Mouse (Mus musculus): ENCODE data around the gene Mast2. TPM values are rescaled to one million over a fixed set of nuclear protein-coding genes. Genes with fewer than 3 reads are reported as not detected.

Mast2 gene
- polyA plus RNA-seq, 1 experiment from 2014 or later: 34.5 TPM

DNA sequence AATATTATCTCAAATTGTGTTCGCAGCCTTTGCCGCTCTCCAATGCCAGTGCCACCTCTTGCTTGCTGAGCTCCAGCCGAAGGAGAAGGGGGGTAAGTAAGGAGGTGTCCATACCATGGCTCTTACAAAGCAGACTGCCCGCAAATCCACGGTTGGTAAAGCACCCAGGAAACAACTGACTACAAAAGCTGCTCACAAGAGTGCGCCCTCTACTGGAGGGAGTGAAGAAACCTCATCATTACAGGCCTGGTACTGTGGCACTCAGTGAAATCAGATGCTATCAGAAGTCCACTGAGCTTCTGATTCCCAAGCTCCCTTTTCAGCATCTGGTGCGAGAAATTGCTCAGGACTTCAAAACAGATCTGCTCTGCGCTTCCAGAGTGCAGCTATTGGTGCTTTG lies 15.3 kb downstream of the Mast2 start:
- Histone ChIP-seq H3K9me3 (ENCODE audit: control insufficient read depth, low read length) (no peaks in the 10 kb centered on the region), H3K4me2 (ENCODE audit: low read length) (peak overlapping the region; percentile 38; the same call in 1 of the 2 replicates), H3K4me3 (ENCODE audit: control insufficient read depth in 1 of 2, insufficient read depth in 1 of 2, low read depth in 1 of 2, low read length in 2 of 2) (no peak overlapping the region), H3K36me3 (ENCODE audit: control insufficient read depth, insufficient read depth, low read length) (no peaks in the 10 kb centered on the region), H3K27me3 (ENCODE audit: control insufficient read depth, insufficient read depth, low read length) (no peaks in the 10 kb centered on the region), H3K27ac (replicated peaks in 1 of 2; ENCODE audit: control insufficient read depth in 1 of 2, insufficient read depth in 1 of 2, low read depth in 2 of 2, low read length in 2 of 2) (no peak overlapping the region), H3K9ac (ENCODE audit: low read length) (no peak overlapping the region), H3K4me1 (ENCODE audit: control insufficient read depth in 2 of 2, insufficient read depth in 2 of 2, low read length in 2 of 2) (peaks cover 3% of the 10 kb centered on the region in 2 experiments; a peak in 1 of 4 replicates)
- ATAC-seq (ENCODE audit: insufficient number of reproducible peaks, insufficient read depth, low FRiP score, low read depth): no peak
- 39% methylated on average over 8 of the region's 8 CpGs for WGBS

DNA sequence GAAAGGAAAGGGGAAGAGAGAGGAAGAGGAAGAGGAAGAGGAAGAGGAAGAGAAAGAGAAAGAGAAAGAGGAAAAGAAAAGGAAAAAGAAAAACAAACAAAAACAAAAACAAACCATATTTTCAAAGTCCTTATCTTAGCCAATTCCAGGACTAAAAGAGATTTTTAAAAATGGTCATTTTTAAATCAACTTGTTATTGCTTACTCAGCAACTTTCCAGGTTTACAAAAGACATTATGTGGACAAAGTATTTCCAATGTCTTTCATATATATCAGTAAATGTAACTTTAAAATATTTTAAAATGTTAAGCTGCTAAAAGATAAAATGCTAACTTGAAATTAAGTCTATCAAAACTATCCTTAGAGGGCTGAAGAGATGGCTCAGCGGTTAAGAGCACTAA lies 24.6 kb downstream of the Mast2 start:
- peaks cover 2% of the 10 kb centered on the region; the same call in 1 of the 2 replicates for H3K36me3 ChIP-seq (ENCODE audit: control insufficient read depth, insufficient read depth, low read length)
- H3K27ac ChIP-seq (replicated peaks in 1 of 2; ENCODE audit: control insufficient read depth in 1 of 2, insufficient read depth in 1 of 2, low read depth in 2 of 2, low read length in 2 of 2): no peak overlapping the region
- ATAC-seq (ENCODE audit: insufficient number of reproducible peaks, insufficient read depth, low FRiP score, low read depth): no peak

DNA sequence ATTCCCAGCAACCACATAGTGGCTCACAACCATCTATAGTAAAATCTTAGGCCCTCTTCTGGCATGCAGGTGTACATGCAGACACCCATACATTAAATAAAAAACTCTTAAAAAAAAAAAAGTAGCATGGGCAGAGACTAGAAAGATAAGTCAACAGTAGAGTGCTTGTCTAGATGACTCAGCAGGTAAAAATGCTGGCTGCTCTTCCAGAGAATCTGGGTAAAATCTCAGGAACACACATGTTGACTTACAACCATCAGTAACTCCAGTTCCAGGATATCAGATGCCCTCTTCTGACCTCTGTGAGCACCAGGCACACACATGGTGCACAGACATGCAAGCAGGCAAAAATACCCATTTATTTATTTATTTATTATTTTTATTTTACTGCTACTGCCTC lies 25.4 kb downstream of the Mast2 start:
- Histone ChIP-seq H3K9me3 (ENCODE audit: control insufficient read depth, low read length) (no peaks in the 10 kb centered on the region), H3K36me3 (ENCODE audit: control insufficient read depth, insufficient read depth, low read length) (peaks cover 10% of the 10 kb centered on the region; the same call in 1 of the 2 replicates), H3K4me2 (ENCODE audit: low read length) (no peak overlapping the region), H3K9ac (ENCODE audit: low read length) (no peak overlapping the region), H3K27ac (replicated peaks in 1 of 2; ENCODE audit: control insufficient read depth in 1 of 2, insufficient read depth in 1 of 2, low read depth in 2 of 2, low read length in 2 of 2) (no peak overlapping the region), H3K4me1 (ENCODE audit: control insufficient read depth in 2 of 2, insufficient read depth in 2 of 2, low read length in 2 of 2) (no peaks in the 10 kb centered on the region), H3K4me3 (ENCODE audit: control insufficient read depth in 1 of 2, insufficient read depth in 1 of 2, low read depth in 1 of 2, low read length in 2 of 2) (no peak overlapping the region), H3K27me3 (ENCODE audit: control insufficient read depth, insufficient read depth, low read length) (no peaks in the 10 kb centered on the region)
- no peak for ATAC-seq (ENCODE audit: insufficient number of reproducible peaks, insufficient read depth, low FRiP score, low read depth)

More for the DNA sequence above, 24.6 kb downstream of the Mast2 start:
- no peaks in the 10 kb centered on the region for H3K9me3 ChIP-seq (ENCODE audit: control insufficient read depth, low read length)
- no peak overlapping the region for H3K4me2 ChIP-seq (ENCODE audit: low read length)
- H3K4me3 ChIP-seq (ENCODE audit: control insufficient read depth in 1 of 2, insufficient read depth in 1 of 2, low read depth in 1 of 2, low read length in 2 of 2): no peak overlapping the region
- WGBS: 93% methylated on average over 1 of the region's 1 CpGs
- no peak overlapping the region for H3K9ac ChIP-seq (ENCODE audit: low read length)
- H3K4me1 ChIP-seq (ENCODE audit: control insufficient read depth in 2 of 2, insufficient read depth in 2 of 2, low read length in 2 of 2): no peaks in the 10 kb centered on the region
- no peaks in the 10 kb centered on the region for H3K27me3 ChIP-seq (ENCODE audit: control insufficient read depth, insufficient read depth, low read length)

DNA sequence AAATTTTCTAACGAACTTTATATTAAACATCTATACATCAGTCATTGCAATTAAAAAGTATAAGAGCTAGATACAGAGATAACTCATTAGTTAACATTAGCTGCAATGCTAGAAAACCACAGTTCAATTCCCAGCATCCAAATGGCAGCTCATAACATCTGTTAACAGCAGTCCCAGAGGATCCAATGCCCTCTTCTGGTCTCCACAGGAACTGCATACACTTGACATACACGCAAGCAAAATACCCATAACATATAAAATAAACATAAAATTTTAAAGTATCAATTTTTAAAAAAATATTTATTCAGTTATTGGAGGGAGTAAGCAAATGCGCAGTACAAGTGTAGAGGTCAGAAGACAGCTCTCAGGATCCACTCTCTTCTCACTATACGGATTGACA lies 28.4 kb downstream of the Mast2 start:
- no peak overlapping the region for H3K27ac ChIP-seq (replicated peaks in 1 of 2; ENCODE audit: control insufficient read depth in 1 of 2, insufficient read depth in 1 of 2, low read depth in 2 of 2, low read length in 2 of 2)
- no peaks in the 10 kb centered on the region for H3K4me1 ChIP-seq (ENCODE audit: control insufficient read depth in 2 of 2, insufficient read depth in 2 of 2, low read length in 2 of 2)
- no peaks in the 10 kb centered on the region for H3K27me3 ChIP-seq (ENCODE audit: control insufficient read depth, insufficient read depth, low read length)
- H3K9me3 ChIP-seq (ENCODE audit: control insufficient read depth, low read length): no peaks in the 10 kb centered on the region
- WGBS: 95% methylated on average over 4 of the region's 4 CpGs
- H3K9ac ChIP-seq (ENCODE audit: low read length): no peak overlapping the region
- H3K36me3 ChIP-seq (ENCODE audit: control insufficient read depth, insufficient read depth, low read length): peaks cover 17% of the 10 kb centered on the region; the same call in 1 of the 2 replicates
- H3K4me2 ChIP-seq (ENCODE audit: low read length): no peak overlapping the region
- no peak for ATAC-seq (ENCODE audit: insufficient number of reproducible peaks, insufficient read depth, low FRiP score, low read depth)
- no peak overlapping the region for H3K4me3 ChIP-seq (ENCODE audit: control insufficient read depth in 1 of 2, insufficient read depth in 1 of 2, low read depth in 1 of 2, low read length in 2 of 2)

DNA sequence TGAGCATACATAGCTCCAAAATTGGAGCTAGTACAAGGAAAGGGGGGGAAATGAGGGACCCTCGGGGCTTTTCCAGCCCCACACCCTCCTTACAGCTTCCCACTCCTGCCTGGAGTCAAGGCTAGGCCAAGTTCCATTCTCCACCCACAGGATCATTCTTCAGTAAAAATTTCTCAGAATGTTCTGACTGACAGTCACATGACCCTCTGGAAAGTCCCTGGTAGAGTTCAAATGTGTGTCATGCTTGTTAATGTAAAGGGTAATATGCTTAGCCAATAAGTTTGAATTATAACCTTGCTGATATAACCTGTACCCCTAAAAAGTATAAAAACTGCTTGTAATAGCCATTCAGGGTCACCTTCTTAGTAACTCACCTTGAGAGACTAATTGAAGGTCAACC lies 41.8 kb downstream of the Mast2 start:
- Histone ChIP-seq H3K27me3 (ENCODE audit: control insufficient read depth, insufficient read depth, low read length) (no peaks in the 10 kb centered on the region), H3K4me1 (ENCODE audit: control insufficient read depth in 2 of 2, insufficient read depth in 2 of 2, low read length in 2 of 2) (peaks cover 2 to 6% of the 10 kb centered on the region in 2 experiments; a peak in 3 of 4 replicates), H3K27ac (replicated peaks in 1 of 2; ENCODE audit: control insufficient read depth in 1 of 2, insufficient read depth in 1 of 2, low read depth in 2 of 2, low read length in 2 of 2) (no peak overlapping the region), H3K36me3 (ENCODE audit: control insufficient read depth, insufficient read depth, low read length) (peaks cover 8% of the 10 kb centered on the region; the same call in 1 of the 2 replicates), H3K4me2 (ENCODE audit: low read length) (no peak overlapping the region), H3K9me3 (ENCODE audit: control insufficient read depth, low read length) (no peaks in the 10 kb centered on the region), H3K4me3 (ENCODE audit: control insufficient read depth in 1 of 2, insufficient read depth in 1 of 2, low read depth in 1 of 2, low read length in 2 of 2) (no peak overlapping the region), H3K9ac (ENCODE audit: low read length) (no peak overlapping the region)
- 80% methylated on average over 1 of the region's 1 CpGs for WGBS
- ATAC-seq (ENCODE audit: insufficient number of reproducible peaks, insufficient read depth, low FRiP score, low read depth): no peak

DNA sequence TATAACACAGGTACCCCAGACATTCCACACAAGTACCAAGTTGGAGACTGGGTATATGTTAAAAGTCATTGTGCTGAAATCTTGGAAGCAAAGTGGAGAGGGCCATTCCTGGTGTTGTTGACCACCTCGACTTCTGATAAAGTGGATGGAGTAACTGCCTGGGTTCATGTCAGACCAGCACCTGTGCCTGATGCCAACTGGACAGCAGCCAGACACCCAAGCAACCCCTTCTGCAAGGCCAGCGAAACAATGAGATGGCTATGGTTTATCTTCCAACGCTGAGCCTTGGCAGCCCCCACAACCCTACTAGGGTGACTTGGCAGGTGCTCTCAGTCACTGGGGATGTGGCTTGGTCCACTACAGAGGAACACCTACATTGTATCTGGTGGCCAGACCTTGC lies 42.8 kb downstream of the Mast2 start:
- no peak overlapping the region for H3K27ac ChIP-seq (replicated peaks in 1 of 2; ENCODE audit: control insufficient read depth in 1 of 2, insufficient read depth in 1 of 2, low read depth in 2 of 2, low read length in 2 of 2)
- H3K9ac ChIP-seq (ENCODE audit: low read length): no peak overlapping the region
- no peaks in the 10 kb centered on the region for H3K9me3 ChIP-seq (ENCODE audit: control insufficient read depth, low read length)
- H3K36me3 ChIP-seq (ENCODE audit: control insufficient read depth, insufficient read depth, low read length): peaks cover 8% of the 10 kb centered on the region; the same call in 1 of the 2 replicates
- H3K27me3 ChIP-seq (ENCODE audit: control insufficient read depth, insufficient read depth, low read length): no peaks in the 10 kb centered on the region
- ATAC-seq (ENCODE audit: insufficient number of reproducible peaks, insufficient read depth, low FRiP score, low read depth): no peak
- H3K4me3 ChIP-seq (ENCODE audit: control insufficient read depth in 1 of 2, insufficient read depth in 1 of 2, low read depth in 1 of 2, low read length in 2 of 2): no peak overlapping the region
- H3K4me1 ChIP-seq (ENCODE audit: control insufficient read depth in 2 of 2, insufficient read depth in 2 of 2, low read length in 2 of 2): peaks cover 2 to 6% of the 10 kb centered on the region in 2 experiments; a peak in 3 of 4 replicates
- H3K4me2 ChIP-seq (ENCODE audit: low read length): no peak overlapping the region
- 45% methylated on average over 3 of the region's 3 CpGs for WGBS

DNA sequence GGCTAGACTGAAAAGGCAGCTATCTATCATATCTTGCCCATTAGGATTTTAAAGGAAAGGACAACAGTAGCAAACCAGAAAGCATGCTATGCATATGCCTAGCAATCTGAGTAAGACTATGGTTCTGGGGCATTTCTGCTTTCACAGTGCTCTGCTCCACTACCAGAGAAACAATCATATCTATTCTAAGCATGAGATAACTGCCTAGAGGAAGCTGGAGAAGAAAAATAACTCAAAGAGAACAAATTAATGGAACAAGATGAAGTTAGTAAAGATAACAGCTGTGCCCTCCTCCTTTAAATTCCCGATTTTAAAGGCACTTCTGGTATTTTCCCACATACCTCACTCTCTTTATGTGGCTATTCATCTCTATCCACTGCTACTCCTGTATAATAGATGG lies 51.0 kb downstream of the Mast2 start:
- H3K4me3 ChIP-seq (ENCODE audit: control insufficient read depth in 1 of 2, insufficient read depth in 1 of 2, low read depth in 1 of 2, low read length in 2 of 2): no peak overlapping the region
- no peaks in the 10 kb centered on the region for H3K27me3 ChIP-seq (ENCODE audit: control insufficient read depth, insufficient read depth, low read length)
- peaks cover 0 to 17% of the 10 kb centered on the region in 2 experiments; a peak in 2 of 4 replicates for H3K4me1 ChIP-seq (ENCODE audit: control insufficient read depth in 2 of 2, insufficient read depth in 2 of 2, low read length in 2 of 2)
- H3K27ac ChIP-seq (replicated peaks in 1 of 2; ENCODE audit: control insufficient read depth in 1 of 2, insufficient read depth in 1 of 2, low read depth in 2 of 2, low read length in 2 of 2): 0 out of 4 replicates have a peak overlapping the region, but pooled peaks of 1 of the 2 experiments have one; percentile 39
- ATAC-seq (ENCODE audit: insufficient number of reproducible peaks, insufficient read depth, low FRiP score, low read depth): no peak
- WGBS: 5% methylated on average over 1 of the region's 1 CpGs
- no peak overlapping the region for H3K4me2 ChIP-seq (ENCODE audit: low read length)
- H3K9ac ChIP-seq (ENCODE audit: low read length): no peak overlapping the region
- H3K9me3 ChIP-seq (ENCODE audit: control insufficient read depth, low read length): no peaks in the 10 kb centered on the region
- no peaks in the 10 kb centered on the region for H3K36me3 ChIP-seq (ENCODE audit: control insufficient read depth, insufficient read depth, low read length)

DNA sequence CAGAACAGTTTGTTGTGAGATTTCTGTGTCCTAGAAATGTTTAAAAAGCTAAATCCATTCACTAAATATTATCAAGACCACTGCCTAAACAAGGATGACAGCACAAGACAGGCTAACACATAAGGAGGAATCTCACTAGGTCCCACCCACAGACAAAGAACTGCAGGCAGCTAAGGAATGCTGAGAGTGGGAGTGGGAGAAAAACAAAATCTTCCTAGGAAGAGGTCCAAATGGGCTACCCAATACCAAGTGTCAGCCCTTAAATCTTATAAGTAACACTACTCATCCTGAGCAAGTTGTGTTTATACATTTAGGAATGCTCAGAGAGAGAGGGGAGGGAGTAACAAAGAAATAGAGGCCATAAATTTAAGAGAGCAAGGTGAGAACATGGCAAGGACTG lies 52.6 kb downstream of the Mast2 start:
- Histone ChIP-seq H3K4me3 (ENCODE audit: control insufficient read depth in 1 of 2, insufficient read depth in 1 of 2, low read depth in 1 of 2, low read length in 2 of 2) (no peak overlapping the region), H3K4me2 (ENCODE audit: low read length) (no peak overlapping the region), H3K27me3 (ENCODE audit: control insufficient read depth, insufficient read depth, low read length) (no peaks in the 10 kb centered on the region), H3K9me3 (ENCODE audit: control insufficient read depth, low read length) (no peaks in the 10 kb centered on the region), H3K27ac (replicated peaks in 1 of 2; ENCODE audit: control insufficient read depth in 1 of 2, insufficient read depth in 1 of 2, low read depth in 2 of 2, low read length in 2 of 2) (no peak overlapping the region), H3K9ac (ENCODE audit: low read length) (no peak overlapping the region), H3K4me1 (ENCODE audit: control insufficient read depth in 2 of 2, insufficient read depth in 2 of 2, low read length in 2 of 2) (peaks cover 0 to 21% of the 10 kb centered on the region in 2 experiments; a peak in 2 of 4 replicates), H3K36me3 (ENCODE audit: control insufficient read depth, insufficient read depth, low read length) (no peaks in the 10 kb centered on the region)
- ATAC-seq (ENCODE audit: insufficient number of reproducible peaks, insufficient read depth, low FRiP score, low read depth): no peak
